Mouse (Mus musculus) thymus, adult 2 months (tissue): ENCODE results near the gene Tbc1d30.

Experiments
- CTCF ChIP-seq: fragments of 200-500 bp; IDR thresholded peaks from 2 replicates; pipeline ENCODE4 v1.5.1; 2012; ENCODE audit warnings: mild to moderate bottlenecking, control low read depth, low read length, moderate library complexity, borderline replicate concordance; ENCODE audit not compliant: control insufficient read depth, poor library complexity, insufficient read depth; ENCODE audit errors: extremely low read depth
- POLR2A ChIP-seq: fragments of 200-500 bp; IDR thresholded peaks from 2 replicates; pipeline ENCODE4 v1.6.1; 2012; ENCODE audit warnings: mild to moderate bottlenecking, low read length, control low read depth, moderate library complexity; ENCODE audit not compliant: control insufficient read depth, poor library complexity, insufficient read depth; ENCODE audit errors: extremely low read depth

- TF ChIP-seq CTCF = no peak
- TF ChIP-seq POLR2A = no peak
These were observed 90.0 kb downstream of the Tbc1d30 start for GRCm38 (mm10) chr10:121261036-121261592.
